Mouse (Mus musculus) G1E (cell line): ENCODE measurements around the gene Wnt3a. TPM values are rescaled to one million over a fixed set of nuclear protein-coding genes. Genes with fewer than 3 reads are reported as not detected.
"Not testable (repeated sequence)": the region's sequence is repeated elsewhere in the genome, so short reads cannot be mapped to it uniquely, and the experiment has no call there.

Experiments used
- ATAC-seq: 2 replicates; pipeline ENCODE4 v1.8.0; 2016; ENCODE audit warnings: mild to moderate bottlenecking; ENCODE audit not compliant: insufficient number of reproducible peaks, poor library complexity, low FRiP score, severe bottlenecking; ENCODE audit errors: extremely low read depth
- DNase-seq: peaks from one replicate; pipeline ENCODE4 v3.0.0; 2012; ENCODE audit warnings: low spot score
- H3K27me3 ChIP-seq: 2 replicates; pipeline ENCODE4 v1.6.1; 2012; ENCODE audit warnings: mild to moderate bottlenecking, low read length, inconsistent platforms; ENCODE audit not compliant: insufficient read depth
- H3K36me3 ChIP-seq: replicated peaks from 2 replicates; pipeline ENCODE3; 2012; ENCODE audit warnings: mild to moderate bottlenecking, inconsistent platforms
- H3K4me1 ChIP-seq: 2 replicates; pipeline ENCODE4 v1.6.1; 2012; ENCODE audit warnings: low read depth, low read length, inconsistent platforms, mixed read lengths; ENCODE audit not compliant: insufficient read depth
- H3K4me3 ChIP-seq: 2 replicates; pipeline ENCODE4 v1.5.1; 2012; ENCODE audit warnings: low read depth, mild to moderate bottlenecking, inconsistent platforms, low read length, moderate library complexity, mixed read lengths
- H3K9me3 ChIP-seq: replicated peaks from 2 replicates; pipeline ENCODE4 v1.6.1; 2012; ENCODE audit warnings: inconsistent platforms
- CTCF ChIP-seq: IDR thresholded peaks from 2 replicates; pipeline ENCODE4 v1.5.1; 2012; ENCODE audit warnings: low read depth, low read length, inconsistent platforms, mixed read lengths
- GATA1 ChIP-seq: IDR thresholded peaks from 2 replicates; pipeline ENCODE4 v1.6.1; 2012; ENCODE audit warnings: borderline replicate concordance, low read length, inconsistent platforms, mixed read lengths
- GATA2 ChIP-seq: IDR thresholded peaks from 2 replicates; pipeline ENCODE4 v1.6.1; 2012; ENCODE audit warnings: low read depth, low read length, inconsistent platforms, borderline replicate concordance
- POLR2AphosphoS5 ChIP-seq: IDR thresholded peaks from 2 replicates; pipeline ENCODE4 v1.6.1; 2012; ENCODE audit warnings: low read depth, low read length, inconsistent platforms; ENCODE audit not compliant: insufficient replicate concordance
- TAL1 ChIP-seq: conservative IDR thresholded peaks from 2 replicates; pipeline ENCODE4 v1.6.1; 2012; ENCODE audit warnings: low read depth, low read length, inconsistent platforms, mixed read lengths
- polyA plus RNA-seq: library from polyadenylated mRNA; stranded (reverse); fragments of >175 nt; gene quantifications from 2 replicates; pipeline ENCODE4 v1.2.3, GENCODE M21; 2012
- total RNA-seq, 2 experiments: library from RNA; stranded (forward) in 1 of 2; stranded (reverse) in 1 of 2; fragments of 200-1000 nt in 1 of 2; fragments of >200 nt in 1 of 2; fragmentation: Nextera tagmentation in 1 of 2; gene quantifications; 2 replicates each; pipeline ENCODE4 v1.2.3; 2014 to 2017

Gene Wnt3a
- total and polyA plus RNA-seq, 3 experiments = not detected

DNA sequence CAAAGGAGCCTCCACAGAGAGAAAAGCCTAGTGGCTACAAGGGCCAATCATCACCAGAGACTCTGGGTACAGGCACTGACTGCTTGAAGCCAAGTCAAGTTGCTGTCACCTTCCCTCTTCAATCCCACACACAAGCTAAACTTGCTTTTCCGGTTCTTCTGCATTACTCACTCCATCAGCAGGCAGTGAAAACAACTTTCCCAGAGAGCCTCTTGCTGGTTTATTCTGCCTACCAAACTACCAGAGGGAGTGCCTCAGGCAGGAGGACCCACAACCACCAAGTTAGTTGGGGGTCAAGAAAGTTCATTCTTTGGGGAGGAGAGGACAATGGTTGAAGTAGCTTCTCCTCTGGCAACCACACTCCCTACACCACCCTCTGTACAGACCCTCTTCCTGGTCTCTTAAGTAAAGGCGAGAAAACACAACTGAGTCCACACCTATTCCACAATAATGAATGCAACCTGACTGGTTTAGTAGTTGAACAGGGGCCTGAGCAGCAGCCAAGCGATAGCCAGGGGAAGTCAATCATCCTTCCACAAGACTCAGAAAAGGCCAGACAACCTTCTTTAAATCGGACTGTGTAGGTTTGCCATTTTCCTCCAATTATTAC lies 72.1 kb downstream of the Wnt3a start:
- Histone ChIP-seq H3K4me3 (no peak overlapping the region), H3K9me3 (no peaks in the 10 kb centered on the region), H3K36me3 (peaks cover 93% of the 10 kb centered on the region), H3K4me1 (peaks cover 82% of the 10 kb centered on the region), H3K27me3 (no peaks in the 10 kb centered on the region)
- TF ChIP-seq TAL1 (no peak), CTCF (no peak), GATA1 (no peak), GATA2 (no peak), POLR2AphosphoS5 (no peak)
- DNase-seq (no peak), ATAC-seq (no peak)

DNA sequence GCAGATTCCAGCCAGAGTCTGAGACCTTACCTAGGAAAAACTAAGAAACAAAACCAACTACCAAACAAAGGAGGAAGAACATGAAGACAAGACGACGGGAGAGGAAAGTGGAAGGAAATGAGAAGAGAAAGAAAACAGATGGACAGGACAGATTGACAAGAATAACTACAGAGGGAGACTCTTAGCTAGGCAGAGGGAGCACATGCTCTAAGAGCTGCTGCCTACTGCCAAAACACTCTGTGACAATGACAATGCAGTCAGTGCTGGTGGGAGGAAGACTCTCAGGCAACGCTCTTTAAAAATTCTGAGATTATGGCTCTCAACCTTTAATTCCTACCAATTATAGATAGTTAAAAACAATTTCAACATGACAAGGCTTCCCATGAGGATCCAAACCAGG lies 73.6 kb downstream of the Wnt3a start:
- TF ChIP-seq GATA2 (no peak), POLR2AphosphoS5 (no peak)
- DNase-seq (no peak), ATAC-seq (no peak)
- Histone ChIP-seq H3K36me3 (peaks cover 92% of the 10 kb centered on the region), H3K27me3 (no peaks in the 10 kb centered on the region), H3K4me1 (peaks cover 81% of the 10 kb centered on the region), H3K9me3 (no peaks in the 10 kb centered on the region), H3K4me3 (no peak overlapping the region)

DNA sequence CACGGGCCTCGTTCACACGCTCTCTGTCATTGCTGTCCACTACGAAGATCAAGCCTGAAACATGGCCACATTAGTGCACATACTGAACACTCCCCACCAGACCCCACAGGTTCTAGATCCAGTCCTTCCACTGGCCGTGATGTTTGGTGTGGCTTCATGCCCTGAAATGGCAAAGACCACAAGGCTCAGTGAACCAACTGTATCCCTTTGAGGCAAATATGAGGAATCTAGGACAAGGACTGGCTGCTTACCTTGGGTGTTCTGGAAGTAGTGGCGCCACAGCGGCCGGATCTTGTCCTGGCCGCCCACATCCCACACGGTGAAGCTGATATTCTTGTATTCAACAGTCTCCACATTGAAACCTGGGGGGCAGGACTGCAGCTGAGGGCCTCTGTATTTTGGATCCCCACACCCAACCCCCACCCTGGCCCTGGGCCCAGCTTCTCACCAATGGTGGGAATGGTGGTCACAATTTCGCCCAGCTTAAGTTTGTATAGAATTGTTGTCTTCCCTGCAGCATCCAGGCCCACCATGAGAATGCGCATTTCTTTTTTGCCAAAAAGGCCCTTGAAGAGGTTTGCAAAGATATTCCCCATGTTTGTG lies 77.6 kb downstream of the Wnt3a start:
- Histone ChIP-seq H3K36me3 (peaks cover 83% of the 10 kb centered on the region), H3K4me3 (no peak overlapping the region), H3K9me3 (no peaks in the 10 kb centered on the region), H3K4me1 (peaks cover 78% of the 10 kb centered on the region), H3K27me3 (no peaks in the 10 kb centered on the region)
- DNase-seq (no peak), ATAC-seq (no peak)
- TF ChIP-seq GATA1 = no peak
- TF ChIP-seq GATA2 = no peak
- TF ChIP-seq POLR2AphosphoS5 = no peak
- no peak for TF ChIP-seq CTCF
- no peak for TF ChIP-seq TAL1

DNA sequence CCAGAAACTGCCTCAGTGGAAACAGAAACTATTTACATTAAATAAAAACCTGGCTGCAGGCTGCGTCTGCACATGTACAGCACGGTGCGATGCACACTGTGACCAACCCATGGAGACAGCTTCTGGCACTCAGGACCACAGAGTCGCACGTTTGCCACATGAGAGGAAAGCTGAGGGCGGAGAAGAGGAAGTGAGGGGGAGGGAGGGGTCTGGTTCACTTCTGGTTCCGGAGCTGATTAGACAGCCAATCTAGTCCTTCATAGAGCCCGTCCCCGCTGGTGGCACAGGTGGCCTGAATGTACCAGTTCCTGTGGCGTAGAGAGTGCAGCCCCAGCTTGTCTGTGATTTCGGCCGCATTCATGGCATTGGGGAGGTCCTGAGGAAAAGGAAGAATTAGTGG lies 78.2 kb downstream of the Wnt3a start:
- not testable (repeated sequence) for H3K27me3 ChIP-seq, H3K9me3 ChIP-seq, H3K4me3 ChIP-seq, DNase-seq
- Histone ChIP-seq H3K36me3 (peaks cover 79% of the 10 kb centered on the region), H3K4me1 (peaks cover 78% of the 10 kb centered on the region)
- peak; percentile 54; the same call in 1 of the 2 replicates for ATAC-seq

DNA sequence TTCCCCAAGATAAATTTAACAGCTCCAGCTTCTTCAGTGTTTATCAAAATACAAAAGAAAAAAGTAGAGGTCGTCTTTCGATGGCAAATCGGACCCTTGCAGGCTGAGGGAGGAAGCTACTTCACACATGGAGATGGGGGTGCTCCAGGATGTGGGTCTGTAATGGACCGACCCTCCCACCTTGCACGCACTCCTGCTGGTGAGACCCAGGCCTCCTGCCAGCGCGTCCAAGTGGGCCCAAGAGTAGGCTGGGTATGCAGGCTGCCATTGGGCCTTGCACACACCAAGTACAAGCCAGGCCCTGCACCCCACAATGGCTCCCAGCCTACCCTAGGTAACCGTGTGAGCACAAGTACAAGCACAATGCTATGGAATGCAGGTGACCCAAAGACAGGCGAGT lies 79.0 kb downstream of the Wnt3a start:
- H3K27me3 ChIP-seq, ATAC-seq, DNase-seq, H3K4me3 ChIP-seq, H3K9me3 ChIP-seq: not testable (repeated sequence)
- Histone ChIP-seq H3K4me1 (peaks cover 71% of the 10 kb centered on the region), H3K36me3 (peaks cover 78% of the 10 kb centered on the region)

DNA sequence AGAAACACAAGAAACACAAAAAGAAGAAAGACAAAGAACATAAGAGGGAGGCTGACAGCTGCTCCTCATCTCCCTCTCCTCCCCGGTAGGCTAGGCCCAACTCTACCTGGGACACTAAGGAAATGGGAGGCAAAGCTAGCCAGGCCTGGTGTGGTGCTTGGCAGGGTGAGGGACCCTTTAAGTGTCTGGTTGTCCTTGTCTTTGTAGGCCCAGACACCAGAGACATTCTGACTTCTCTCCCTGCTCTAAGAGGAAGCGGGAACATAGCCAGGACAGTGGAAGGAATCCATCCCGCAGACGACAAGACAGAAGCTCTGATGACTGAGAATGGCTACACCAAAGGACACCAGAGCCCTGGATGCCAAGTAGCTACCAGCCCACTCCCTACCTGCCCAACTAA lies 80.5 kb downstream of the Wnt3a start:
- Histone ChIP-seq H3K27me3 (no peaks in the 10 kb centered on the region), H3K4me1 (peaks cover 59% of the 10 kb centered on the region), H3K4me3 (peak overlapping the region; percentile 20; the same call in 1 of the 2 replicates), H3K36me3 (peaks cover 79% of the 10 kb centered on the region), H3K9me3 (no peaks in the 10 kb centered on the region)
- TF ChIP-seq GATA2 = no peak
- no peak for TF ChIP-seq POLR2AphosphoS5
- TF ChIP-seq GATA1 = no peak
- TF ChIP-seq CTCF = no peak
- no peak for TF ChIP-seq TAL1
- DNase-seq (no peak), ATAC-seq (no peak)

DNA sequence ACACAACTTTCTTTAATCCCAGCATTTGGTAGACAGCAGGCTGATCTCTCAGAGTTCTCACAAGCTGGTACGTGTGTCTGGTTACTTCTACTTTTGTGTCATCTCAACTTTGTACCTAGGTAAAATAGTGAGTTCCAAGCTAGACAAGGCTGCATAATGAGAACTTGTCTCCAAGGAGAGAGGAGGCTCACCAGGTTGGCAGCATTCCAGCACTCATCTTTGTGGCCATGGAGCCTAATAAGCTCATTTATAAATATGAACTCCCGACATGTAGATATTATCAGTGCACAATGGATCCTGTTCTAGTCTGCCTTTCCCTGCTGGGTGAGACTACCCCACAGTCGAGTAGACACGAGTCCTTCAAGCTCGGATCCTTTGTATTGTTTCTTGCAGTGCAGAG lies 81.0 kb downstream of the Wnt3a start:
- Histone ChIP-seq H3K27me3 (no peaks in the 10 kb centered on the region), H3K36me3 (peaks cover 79% of the 10 kb centered on the region), H3K4me3 (peak overlapping the region; percentile 100), H3K4me1 (peaks cover 56% of the 10 kb centered on the region), H3K9me3 (no peaks in the 10 kb centered on the region)
- ATAC-seq (no peak), DNase-seq (no peak)
- no peak for TF ChIP-seq GATA2
